Mouse (Mus musculus) stomach, postnatal 0 days (tissue): ENCODE measurements at regions not wholly inside any gene's neighbourhood (a gene's known extent, or its start where the extent isn't known, plus 50 kb on each side); places are given as distances from the start of the nearest gene placed in this dataset.
A peak's percentile ranks its signal among the peaks of the same experiment; 100 is the strongest.

ENCODE experiments used
- ATAC-seq: fragments of 200-750 bp; cut with Nextera tagmentation; 2 replicates; pipeline ENCODE4 v1.8.0; 2017; ENCODE audit not compliant: low FRiP score, low TSS enrichment
- DNase-seq: peaks from one replicate; pipeline ENCODE4 v3.0.0-alpha.2; 2016; ENCODE audit warnings: low spot score
- H3K27ac ChIP-seq: fragments of 300-500 bp; sonication (generic); replicated peaks from 2 replicates; pipeline ENCODE4 v1.5.1; 2014; ENCODE audit warnings: mild to moderate bottlenecking, control low read depth
- H3K27me3 ChIP-seq: fragments of 300-500 bp; sonication (generic); 2 replicates; pipeline ENCODE4 v1.6.1; 2014; ENCODE audit warnings: low read length; ENCODE audit not compliant: control insufficient read depth, insufficient read depth
- H3K36me3 ChIP-seq: fragments of 300-500 bp; sonication (generic); 2 replicates; pipeline ENCODE4 v1.6.1; 2014; ENCODE audit warnings: low read length, mixed read lengths; ENCODE audit not compliant: control insufficient read depth, insufficient read depth
- H3K4me1 ChIP-seq: fragments of 300-500 bp; sonication (generic); replicated peaks from 2 replicates; pipeline ENCODE4 v1.6.1; 2014; ENCODE audit warnings: antibody characterized with exemption; ENCODE audit not compliant: control insufficient read depth, insufficient read depth
- H3K4me2 ChIP-seq: fragments of 300-500 bp; sonication (generic); replicated peaks from 2 replicates; pipeline ENCODE4 v1.6.1; 2014; ENCODE audit warnings: low read depth, mild to moderate bottlenecking, control low read depth, moderate library complexity
- H3K4me3 ChIP-seq: fragments of 300-500 bp; sonication (generic); 2 replicates; pipeline ENCODE4 v1.5.1; 2014; ENCODE audit warnings: low read depth, low read length, control low read depth
- H3K9ac ChIP-seq: fragments of 300-500 bp; sonication (generic); 2 replicates; pipeline ENCODE4 v1.6.1; 2014; ENCODE audit warnings: mild to moderate bottlenecking, low read length, control low read depth, mixed read lengths
- H3K9me3 ChIP-seq: fragments of 300-500 bp; sonication (generic); 2 replicates; pipeline ENCODE4 v1.6.1; 2016; ENCODE audit warnings: low read length; ENCODE audit not compliant: control insufficient read depth
- CTCF ChIP-seq: IDR thresholded peaks from 2 replicates; pipeline ENCODE4 v1.5.1; 2016; ENCODE audit warnings: antibody characterized with exemption, low read depth, mild to moderate bottlenecking, moderate library complexity
- EP300 ChIP-seq: optimal IDR thresholded peaks from 2 replicates; pipeline ENCODE3; 2016; ENCODE audit warnings: antibody characterized with exemption
- WGBS: fragments of 180-500 bp; shearing (Covaris S2); extraction: QIAGEN DNeasy Blood & Tissue Kit; methylation state at CpG from one replicate; pipeline ENCODE4 v1.1.7; 2014; 5-methylcytosine and 5-hydroxymethylcytosine counted together

DNA sequence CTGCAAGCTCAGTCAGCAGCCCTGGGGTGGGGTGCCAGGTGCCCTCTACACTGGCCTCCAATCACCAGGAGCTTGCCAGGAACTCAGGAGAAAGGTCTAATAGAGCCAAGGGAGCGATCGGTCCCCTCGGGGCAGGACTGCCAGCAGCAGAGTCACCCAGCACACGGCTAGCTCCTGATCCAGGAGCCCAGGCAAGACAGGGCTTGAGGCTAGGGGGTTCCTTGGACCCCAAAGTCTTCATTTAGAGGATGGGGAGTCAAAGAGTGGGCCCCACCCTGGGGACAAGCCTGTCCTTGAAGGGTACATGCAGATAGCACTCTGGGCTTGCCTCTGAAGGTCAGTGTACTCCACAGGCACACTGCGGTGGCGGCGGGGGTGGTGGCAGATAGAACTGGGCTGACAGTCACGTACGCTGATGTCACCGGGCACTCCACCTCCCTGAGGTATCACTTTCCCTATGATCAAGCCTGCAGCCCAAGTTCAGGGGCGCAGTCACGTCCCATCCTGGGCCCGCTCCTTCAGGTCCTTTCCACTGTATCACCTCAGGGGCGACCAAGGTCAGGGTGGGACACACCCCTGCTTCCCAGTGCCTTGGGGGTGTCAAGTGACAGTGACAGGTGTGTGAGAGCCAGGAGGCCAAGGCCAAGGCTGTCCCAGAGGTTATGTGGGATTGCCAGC, 114.2 kb upstream of the 1600014C23Rik start:
- no peak overlapping the region for H3K4me3 ChIP-seq
- no peaks in the 10 kb centered on the region for H3K36me3 ChIP-seq
- no peaks in the 10 kb centered on the region for H3K9me3 ChIP-seq
- ATAC-seq (peak; percentile 16; the same call in 1 of the 2 replicates), DNase-seq (no peak)
- H3K4me1 ChIP-seq = no peaks in the 10 kb centered on the region
- no peak overlapping the region for H3K9ac ChIP-seq
- 89% methylated on average over 14 of the region's 14 CpGs for WGBS
- no peak overlapping the region for H3K27ac ChIP-seq
- no peak overlapping the region for H3K4me2 ChIP-seq
- TF ChIP-seq CTCF (no peak), EP300 (no peak)
- H3K27me3 ChIP-seq = no peaks in the 10 kb centered on the region

DNA sequence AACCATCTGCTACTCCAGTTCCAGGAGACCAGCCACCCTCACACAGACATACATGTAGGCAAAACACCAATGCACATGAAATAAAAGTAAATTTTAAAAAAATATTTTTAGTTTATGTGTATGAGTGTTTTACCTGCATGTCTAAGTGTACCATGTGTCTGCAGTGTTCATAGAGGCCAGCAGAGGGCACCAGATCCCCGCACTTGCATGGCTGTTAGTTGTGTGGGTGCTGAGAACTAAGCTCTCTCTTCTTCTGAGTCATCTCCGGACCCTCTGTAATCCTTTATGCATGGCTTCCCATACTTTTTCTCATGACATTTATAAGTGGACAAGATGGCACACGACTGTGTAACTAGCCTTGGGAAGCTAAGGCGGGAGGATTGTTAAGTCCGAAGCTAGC, 112.2 kb upstream of the 1600014C23Rik start:
- Histone ChIP-seq H3K36me3 (no peaks in the 10 kb centered on the region), H3K27ac (no peak overlapping the region), H3K4me1 (no peaks in the 10 kb centered on the region), H3K4me2 (no peak overlapping the region), H3K9ac (no peak overlapping the region), H3K9me3 (no peaks in the 10 kb centered on the region), H3K27me3 (no peaks in the 10 kb centered on the region), H3K4me3 (no peak overlapping the region)
- 89% methylated on average over 5 of the region's 5 CpGs for WGBS
- no peak for ATAC-seq
- no peak for DNase-seq
- peak; percentile 50 for TF ChIP-seq CTCF
- no peak for TF ChIP-seq EP300

DNA sequence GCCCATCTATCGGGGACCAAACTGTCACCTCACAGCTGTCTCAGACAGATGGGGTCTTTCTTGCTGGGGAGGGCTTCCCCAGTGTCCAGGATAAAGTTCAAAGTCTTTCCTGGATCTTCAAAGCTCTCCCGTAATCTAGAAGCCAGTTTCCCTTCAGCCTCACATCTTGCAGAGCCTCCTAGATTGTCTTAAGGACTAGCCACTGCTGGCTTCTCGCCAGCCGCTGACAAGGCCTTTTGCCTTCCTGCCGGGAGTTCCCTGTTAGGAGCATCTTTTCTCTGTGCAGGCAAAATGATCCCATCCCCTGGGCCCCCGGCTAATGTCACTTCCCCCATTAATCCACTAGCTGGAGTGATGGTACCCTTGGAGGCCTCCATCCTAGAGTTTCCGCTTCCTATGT, 103.1 kb upstream of the 1600014C23Rik start:
- Histone ChIP-seq H3K4me2 (no peak overlapping the region), H3K9me3 (no peaks in the 10 kb centered on the region), H3K9ac (no peak overlapping the region), H3K27ac (no peak overlapping the region), H3K4me3 (no peak overlapping the region), H3K4me1 (no peaks in the 10 kb centered on the region), H3K36me3 (no peaks in the 10 kb centered on the region), H3K27me3 (no peaks in the 10 kb centered on the region)
- ATAC-seq (no peak), DNase-seq (no peak)
- 45% methylated on average over 7 of the region's 7 CpGs for WGBS
- TF ChIP-seq EP300 = no peak
- TF ChIP-seq CTCF = no peak

DNA sequence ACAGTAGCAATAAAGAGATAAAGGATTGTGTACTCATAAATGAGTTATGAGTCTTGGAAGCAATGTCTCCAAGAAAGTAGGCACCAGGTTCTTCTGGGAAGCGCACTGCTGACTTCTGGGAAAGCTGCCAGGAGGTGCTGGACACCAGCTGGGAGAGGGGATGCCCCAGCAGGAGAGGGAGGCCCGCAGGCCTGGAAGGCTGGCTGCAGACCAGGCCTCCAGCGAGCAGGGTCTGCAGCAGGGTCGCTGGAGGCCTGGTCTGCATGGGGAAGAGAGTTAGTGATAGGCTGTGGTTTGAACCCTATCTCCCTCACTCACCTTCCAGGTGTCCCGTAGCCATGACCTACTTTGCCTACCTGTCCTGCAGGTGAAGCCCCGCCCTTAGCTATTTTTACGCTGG, 102.6 kb upstream of the 1600014C23Rik start:
- Histone ChIP-seq H3K4me1 (no peaks in the 10 kb centered on the region), H3K9ac (no peak overlapping the region), H3K36me3 (no peaks in the 10 kb centered on the region), H3K4me2 (no peak overlapping the region), H3K4me3 (no peak overlapping the region), H3K9me3 (no peaks in the 10 kb centered on the region), H3K27ac (no peak overlapping the region), H3K27me3 (no peaks in the 10 kb centered on the region)
- ATAC-seq (peak; percentile 24; the same call in 1 of the 2 replicates), DNase-seq (no peak)
- no peak for TF ChIP-seq EP300
- 43% methylated on average over 7 of the region's 7 CpGs for WGBS

DNA sequence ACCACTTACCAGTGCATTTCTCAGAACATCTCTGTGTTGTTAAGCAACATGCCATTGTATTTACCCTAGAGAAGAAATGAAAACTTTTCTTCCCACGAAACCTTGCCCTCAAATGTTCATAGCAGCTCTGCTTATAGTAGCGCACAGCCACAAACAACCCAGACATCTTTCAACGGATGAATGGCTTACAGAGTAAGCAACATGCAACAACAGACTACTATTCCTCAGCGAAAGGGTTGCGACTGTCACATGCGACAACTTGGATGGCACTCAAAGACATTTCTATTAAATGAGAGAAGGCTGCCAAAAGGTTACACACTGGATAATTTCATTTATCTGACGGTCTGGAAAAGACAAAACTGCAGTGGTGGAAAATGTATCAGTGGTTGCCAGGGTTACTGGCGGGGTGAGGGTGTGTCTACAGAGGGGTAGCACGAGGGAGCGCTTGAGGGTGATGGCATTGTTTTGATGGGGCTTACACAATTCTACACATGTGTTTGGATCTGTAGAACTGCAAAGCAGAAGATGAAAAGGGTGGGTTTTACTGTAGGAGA, 101.0 kb upstream of the 1600014C23Rik start:
- TF ChIP-seq CTCF (no peak), EP300 (no peak)

DNA sequence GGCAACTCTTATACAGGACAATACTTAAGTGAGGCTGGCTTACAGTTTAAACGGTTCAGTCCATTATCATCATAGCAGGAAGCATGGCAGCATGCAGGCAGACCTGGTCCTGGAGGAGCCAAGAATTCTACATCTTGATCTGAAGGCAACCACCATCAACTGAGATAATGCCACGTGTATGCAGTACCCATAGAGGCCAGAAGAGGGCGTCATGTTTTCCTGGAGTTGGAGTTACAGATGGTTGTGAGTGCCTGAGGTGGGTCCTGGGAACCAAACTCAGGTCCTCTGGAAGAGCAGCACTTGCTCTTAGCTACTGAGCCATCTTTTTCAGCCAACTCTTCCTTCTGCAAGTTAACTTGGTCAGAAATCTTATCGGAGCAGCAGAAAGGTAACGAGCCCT, 96.7 kb upstream of the 1600014C23Rik start:
- ATAC-seq (no peak), DNase-seq (no peak)
- 89% methylated on average over 5 of the region's 5 CpGs for WGBS
- H3K27me3 ChIP-seq = no peaks in the 10 kb centered on the region
- no peak overlapping the region for H3K4me3 ChIP-seq
- no peaks in the 10 kb centered on the region for H3K36me3 ChIP-seq
- no peak overlapping the region for H3K4me2 ChIP-seq
- H3K9me3 ChIP-seq = no peaks in the 10 kb centered on the region
- H3K4me1 ChIP-seq = no peaks in the 10 kb centered on the region
- no peak overlapping the region for H3K9ac ChIP-seq
- H3K27ac ChIP-seq = no peak overlapping the region
- TF ChIP-seq EP300 = no peak
- TF ChIP-seq CTCF = peak; percentile 35; the same call in 1 of the 2 replicates

More for the DNA sequence above, 101.0 kb upstream of the 1600014C23Rik start:
- WGBS = 65% methylated on average over 10 of the region's 10 CpGs
- Histone ChIP-seq H3K4me3 (no peak overlapping the region), H3K9ac (no peak overlapping the region), H3K9me3 (no peaks in the 10 kb centered on the region), H3K4me1 (no peaks in the 10 kb centered on the region), H3K27me3 (no peaks in the 10 kb centered on the region), H3K36me3 (no peaks in the 10 kb centered on the region), H3K4me2 (no peak overlapping the region), H3K27ac (no peak overlapping the region)
- ATAC-seq (no peak), DNase-seq (no peak)
